In the genomic region with DNA sequence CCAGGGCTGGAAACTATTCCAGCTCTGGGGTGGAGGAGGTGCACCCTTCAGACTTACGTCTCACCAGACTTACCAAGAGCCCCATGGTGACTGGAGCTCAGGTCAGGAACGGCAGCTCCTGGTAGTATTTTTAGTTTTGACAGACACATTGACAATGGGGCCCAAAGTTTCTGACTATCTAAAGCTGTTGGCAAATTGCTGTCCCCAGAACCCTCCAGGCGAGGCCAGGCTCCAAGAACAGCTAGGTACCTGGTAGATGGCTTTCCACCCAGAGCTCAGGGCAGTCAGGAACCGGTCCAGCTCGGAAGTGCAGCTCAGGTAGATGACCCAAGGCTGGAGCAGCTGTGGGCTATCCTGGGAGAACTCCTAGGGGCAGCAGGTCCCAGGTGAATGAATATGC, we compare ENCODE assay signal across 25 mouse cellular contexts. TPM values are rescaled to one million over a fixed set of nuclear protein-coding genes. Genes with fewer than 3 reads are reported as not detected.
DNase-seq lines count a peak whose midpoint lies in the region; ATAC-seq and TF ChIP-seq lines count a peak whose summit lies in the region.
"Had no signal": no experiment of that assay in that cellular context is flagged by ENCODE, and none has a peak within 500 bp of the region (broad histone marks: within the 10 kb centered on the region; RNA-seq: fewer than 3 reads in every experiment).

No protein-coding gene starts in this region.

- no peak overlapping the region for H3K9ac ChIP-seq in heart, adult 2 months (ENCODE audit: low read depth, low read length)
- no peak overlapping the region for H3K9ac ChIP-seq in heart, embryonic 13.5 days
- H3K9ac ChIP-seq: embryonic facial prominence, embryonic 13.5 days; embryonic facial prominence, embryonic 15.5 days; forebrain, embryonic 13.5 days; forebrain, embryonic 15.5 days had no signal

- TF ChIP-seq EP300 in heart, adult 2 months (IDR thresholded peaks at IDR 0.05; ENCODE audit: insufficient read depth, low read depth, low read length) = no peak

- TF ChIP-seq POLR2A in heart, adult 2 months (IDR thresholded peaks at IDR 0.05; ENCODE audit: insufficient read depth, low read depth, low read length) = no peak

- intact Hi-C loops in heart, adult 2 months (cut with DNase I) = no loop called here
- intact Hi-C loops in heart, postnatal 25 days (cut with DNase I) = no loop called here

- TF ChIP-seq CTCF in heart, adult 2 months (IDR thresholded peaks at IDR 0.05) = no peak

- H3K4me1 ChIP-seq in heart, adult 2 months (ENCODE audit: control insufficient read depth, insufficient read depth, low read length) = 0 out of 2 replicates have a peak, but pooled peaks cover 2% of the 10 kb centered on the region
- peaks cover 22% of the 10 kb centered on the region for H3K4me1 ChIP-seq in heart, embryonic 10.5 days
- H3K4me1 ChIP-seq in heart, embryonic 13.5 days = peaks cover 25% of the 10 kb centered on the region
- H3K4me1 ChIP-seq: embryonic facial prominence, embryonic 13.5 days; forebrain, embryonic 13.5 days; forebrain, embryonic 15.5 days had no signal

- no peak for DNase-seq in heart, adult 2 months
- DNase-seq in heart, embryonic 10.5 days (ENCODE audit: low spot score) = no peak
- no peak for DNase-seq in heart, postnatal 25 days (ENCODE audit: low spot score)
- DNase-seq in fat pad, adult 2 months (ENCODE audit: extremely low read depth, low read depth, low spot score) = peak; percentile 46
- DNase-seq in spleen, postnatal 36 days (ENCODE audit: low spot score in 2 of 2) = no peak
- DNase-seq: adrenal gland, adult 2 months; adrenal gland, postnatal 10 days; adrenal gland, postnatal 25 days; cerebellum, adult 11 months; cerebellum, adult 18-20 months; cerebellum, adult 8-10 months; cerebellum, postnatal 14 days; embryo, embryonic 11 days had no signal

- H3K27ac ChIP-seq in heart, adult 2 months = peak overlapping the region; percentile 52
- no peak overlapping the region for H3K27ac ChIP-seq in heart, embryonic 10.5 days
- peak overlapping the region; percentile 32; the same call in 1 of the 2 replicates for H3K27ac ChIP-seq in heart, embryonic 13.5 days (replicated peaks)
- H3K27ac ChIP-seq: embryonic facial prominence, embryonic 13.5 days; embryonic facial prominence, embryonic 15.5 days; forebrain, embryonic 13.5 days; forebrain, embryonic 15.5 days had no signal

- no peak for ATAC-seq in heart, embryonic 13.5 days (ENCODE audit: extremely low read depth, insufficient number of reproducible peaks, low FRiP score, low TSS enrichment)
- ATAC-seq: forebrain, embryonic 13.5 days; forebrain, embryonic 15.5 days had no signal

- H3K27me3 ChIP-seq in heart, adult 2 months (ENCODE audit: control insufficient read depth, insufficient read depth, low read length) = no peaks in the 10 kb centered on the region
- no peaks in the 10 kb centered on the region for H3K27me3 ChIP-seq in heart, embryonic 10.5 days (ENCODE audit: insufficient read depth, poor library complexity, severe bottlenecking)
- no peaks in the 10 kb centered on the region for H3K27me3 ChIP-seq in heart, embryonic 13.5 days (replicated peaks)
- H3K27me3 ChIP-seq: embryonic facial prominence, embryonic 13.5 days; embryonic facial prominence, embryonic 15.5 days; forebrain, embryonic 13.5 days; forebrain, embryonic 15.5 days had no signal

- 66% methylated on average over 5 of the region's 5 CpGs for WGBS in heart, adult 2 months
- whole genome bisulfite sequencing in heart, embryonic 10.5 days = 73% methylated on average over 5 of the region's 5 CpGs
- 60% methylated on average over 5 of the region's 5 CpGs for WGBS in heart, embryonic 13.5 days

- no peaks in the 10 kb centered on the region for H3K9me3 ChIP-seq in heart, embryonic 10.5 days
- H3K9me3 ChIP-seq in heart, embryonic 13.5 days = no peaks in the 10 kb centered on the region
- H3K9me3 ChIP-seq: embryonic facial prominence, embryonic 13.5 days; embryonic facial prominence, embryonic 15.5 days; forebrain, embryonic 13.5 days; forebrain, embryonic 15.5 days had no signal

- H3K36me3 ChIP-seq in heart, adult 2 months (ENCODE audit: control insufficient read depth, insufficient read depth, low read length) = no peaks in the 10 kb centered on the region
- peaks cover 82% of the 10 kb centered on the region for H3K36me3 ChIP-seq in heart, embryonic 10.5 days
- H3K36me3 ChIP-seq in heart, embryonic 13.5 days = peaks cover 86% of the 10 kb centered on the region

- H3K4me3 ChIP-seq in heart, adult 2 months = no peak overlapping the region
- no peak overlapping the region for H3K4me3 ChIP-seq in heart, embryonic 10.5 days
- no peak overlapping the region for H3K4me3 ChIP-seq in heart, embryonic 13.5 days
- H3K4me3 ChIP-seq: embryonic facial prominence, embryonic 13.5 days; embryonic facial prominence, embryonic 15.5 days; erythroblast, embryonic 14.5 days; forebrain, embryonic 13.5 days; forebrain, embryonic 15.5 days had no signal

- H3K79me2 ChIP-seq in heart, adult 2 months (replicated peaks; ENCODE audit: control insufficient read depth, insufficient read depth, low read length) = no peaks in the 10 kb centered on the region

- H3K4me2 ChIP-seq in heart, embryonic 13.5 days = no peak overlapping the region
- H3K4me2 ChIP-seq: embryonic facial prominence, embryonic 13.5 days; embryonic facial prominence, embryonic 15.5 days; forebrain, embryonic 13.5 days; forebrain, embryonic 15.5 days had no signal

RNA-seq across cellular contexts. Expression of a gene that starts 3.9 kb away (rescaled TPM):
- 100 to 1,000 TPM; 118 to 132 TPM for total RNA-seq in heart, adult 2 months (2021)
- 183 and 258 TPM in 2 replicates for polyA plus RNA-seq in heart, adult 2 months (2012; rRNA removed)
- 0.20 and 0.34 TPM in 2 replicates for polyA plus RNA-seq in heart, embryonic 10.5 days (2016; fragmentation: Nextera tagmentation; extraction: Ambion mirVana)
- polyA plus RNA-seq in heart, embryonic 13.5 days (2015; fragmentation: Nextera tagmentation; extraction: Ambion mirVana) = 0.37 and 0.49 TPM in 2 replicates
- 100 to 1,000 TPM; 105 to 117 TPM for total RNA-seq in heart, postnatal 25 days (2021)
- total RNA-seq: MEL had no signal
- polyA plus RNA-seq: embryonic facial prominence, embryonic 11.5 days; embryonic facial prominence, embryonic 13.5 days; erythroblast, embryonic 14.5 days; forebrain, embryonic 11.5 days had no signal

RNA-seq across cellular contexts. Expression of a gene that starts 9.1 kb away (rescaled TPM):
- total RNA-seq in heart, adult 2 months (2021) = 10 to 100 TPM; 16.5 to 20.2 TPM
- 35.5 and 36.6 TPM in 2 replicates for polyA plus RNA-seq in heart, adult 2 months (2012; rRNA removed)
- 0.96 and 2.4 TPM in 2 replicates for polyA plus RNA-seq in heart, embryonic 10.5 days (2016; fragmentation: Nextera tagmentation; extraction: Ambion mirVana)
- polyA plus RNA-seq in heart, embryonic 13.5 days (2015; fragmentation: Nextera tagmentation; extraction: Ambion mirVana) = 0.44 and 0.62 TPM in 2 replicates
- 10 to 100 TPM; 21.2 to 28.9 TPM for total RNA-seq in heart, postnatal 25 days (2021)
- total RNA-seq: MEL had no signal
- polyA plus RNA-seq: C2C12 had no signal

RNA-seq across cellular contexts. Expression of a gene that starts 21.6 kb away (rescaled TPM):
- 100 to 1,000 TPM; 236 to 263 TPM for total RNA-seq in heart, adult 2 months (2021)
- 297 and 303 TPM in 2 replicates for polyA plus RNA-seq in heart, adult 2 months (2012; rRNA removed)
- polyA plus RNA-seq in heart, embryonic 10.5 days (2016; fragmentation: Nextera tagmentation; extraction: Ambion mirVana) = 61.9 and 62.7 TPM in 2 replicates
- 55.3 and 55.9 TPM in 2 replicates for polyA plus RNA-seq in heart, embryonic 13.5 days (2015; fragmentation: Nextera tagmentation; extraction: Ambion mirVana)
- 100 to 1,000 TPM; 298 to 316 TPM for total RNA-seq in heart, postnatal 25 days (2021)
- total RNA-seq: common myeloid progenitor, adult 5-6 weeks; MEL had no signal

RNA-seq across cellular contexts. Expression of a gene that starts 37.2 kb away (rescaled TPM):
- 100 to 1,000 TPM in 1 of 2 experiments, 10 to 100 TPM in 1; 95.2 to 126 TPM for total RNA-seq in heart, adult 2 months (2021)
- 111 and 144 TPM in 2 replicates for polyA plus RNA-seq in heart, adult 2 months (2012; rRNA removed)
- 4.1 and 5.4 TPM in 2 replicates for polyA plus RNA-seq in heart, embryonic 10.5 days (2016; fragmentation: Nextera tagmentation; extraction: Ambion mirVana)
- polyA plus RNA-seq in heart, embryonic 13.5 days (2015; fragmentation: Nextera tagmentation; extraction: Ambion mirVana) = 4.9 and 5.1 TPM in 2 replicates
- total RNA-seq in heart, postnatal 25 days (2021) = 100 to 1,000 TPM in 1 of 2 experiments, 10 to 100 TPM in 1; 94.1 to 109 TPM

RNA-seq across cellular contexts. Expression of a gene that starts 57.9 kb away (rescaled TPM):
- not detected for total RNA-seq in heart, adult 2 months (2021)
- 4.6 and 8.8 TPM in 2 replicates for polyA plus RNA-seq in heart, adult 2 months (2012; rRNA removed)
- polyA plus RNA-seq in heart, embryonic 10.5 days (2016; fragmentation: Nextera tagmentation; extraction: Ambion mirVana) = 3.1 and 4.4 TPM in 2 replicates
- 0.43 and 0.96 TPM in 2 replicates for polyA plus RNA-seq in heart, embryonic 13.5 days (2015; fragmentation: Nextera tagmentation; extraction: Ambion mirVana)
- not detected for total RNA-seq in heart, postnatal 25 days (2021)
- total RNA-seq: adrenal gland, adult 2 months; adrenal gland, postnatal 25 days; adrenal gland, postnatal 4 days had no signal
- polyA plus RNA-seq: embryonic facial prominence, embryonic 13.5 days; embryonic facial prominence, embryonic 15.5 days; forebrain, embryonic 15.5 days had no signal

Comparison
In these comparisons a context has a peak if more than half of its experiments do, and no peak if none do; other contexts are left out.
1. RNA of a gene that starts 3.9 kb away (polyA plus RNA-seq): 183 to 258 TPM in heart, adult 2 months; 0.37 to 0.49 TPM in heart, embryonic 13.5 days and 0.20 to 0.34 TPM in heart, embryonic 10.5 days; every median in the first group is over 100 times any median in the second.
2. RNA of a gene that starts 9.1 kb away (polyA plus RNA-seq): 35.5 to 36.6 TPM in heart, adult 2 months; 0.96 to 2.4 TPM in heart, embryonic 10.5 days and 0.44 to 0.62 TPM in heart, embryonic 13.5 days; every median in the first group is over 10 times any median in the second.